Comparison of ENCODE assay signal across 9 mouse cellular contexts in the genomic region with DNA sequence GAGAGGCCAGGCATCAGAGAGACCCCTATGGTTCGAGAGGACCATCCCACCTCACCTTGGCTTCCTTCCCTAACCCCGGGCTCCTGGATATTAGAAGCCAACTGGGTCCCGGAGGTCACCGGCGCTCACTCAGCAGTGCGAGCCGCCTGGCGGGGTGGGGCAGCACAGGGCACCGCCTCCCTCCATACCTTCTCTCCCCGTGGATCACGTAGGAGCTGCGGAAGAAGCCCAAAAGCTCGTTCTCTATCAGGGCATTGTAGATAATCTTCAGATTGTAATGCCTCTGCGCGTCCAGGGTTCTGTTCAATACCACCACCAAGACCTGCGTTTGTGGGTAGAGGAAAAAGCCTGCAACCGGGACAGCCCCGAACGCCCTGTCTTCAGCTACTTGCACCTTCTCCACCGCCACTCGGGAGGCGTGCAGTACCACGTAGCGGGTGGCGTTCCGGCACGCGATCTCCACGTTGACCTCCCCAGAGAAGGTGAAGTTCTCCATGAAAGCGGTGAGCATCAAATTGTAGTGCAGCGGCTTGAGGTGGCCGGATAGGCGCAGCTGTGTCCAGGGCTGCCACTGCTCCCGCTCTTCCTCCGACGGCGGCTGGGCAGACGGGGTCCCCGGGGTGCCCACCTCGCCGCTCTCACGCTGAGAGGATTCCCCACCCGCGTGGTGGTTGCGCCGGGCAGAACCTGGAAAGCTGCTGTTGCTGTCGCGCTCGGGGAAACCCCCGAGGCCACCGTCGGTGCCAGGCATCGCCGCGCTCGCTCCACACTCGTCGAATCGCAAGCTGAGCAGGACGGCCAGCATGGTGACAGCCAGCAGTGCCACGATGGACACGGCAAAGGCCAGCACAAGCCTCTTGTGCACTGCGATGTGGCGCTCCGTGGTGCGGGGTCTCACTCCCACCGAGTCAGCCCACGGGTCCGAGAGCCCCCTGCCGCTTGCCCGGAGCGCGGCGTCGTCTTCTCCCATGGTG. TPM values are rescaled to one million over a fixed set of nuclear protein-coding genes. Genes with fewer than 3 reads are reported as not detected.
DNase-seq lines count a peak whose midpoint lies in the region; ATAC-seq and TF ChIP-seq lines count a peak whose summit lies in the region.
"Had no signal": no experiment of that assay in that cellular context is flagged by ENCODE, and none has a peak within 500 bp of the region (broad histone marks: within the 10 kb centered on the region; RNA-seq: fewer than 3 reads in every experiment).

No protein-coding gene starts in this region.

- H3K9me3 ChIP-seq in kidney, postnatal 0 days (replicated peaks; ENCODE audit: low read length), result no peaks in the 10 kb centered on the region
- no peaks in the 10 kb centered on the region for H3K9me3 ChIP-seq in limb, embryonic 14.5 days (ENCODE audit: control insufficient read depth, low read length)

- 8% methylated on average over 75 of the region's 75 CpGs for WGBS in kidney, postnatal 0 days
- 5% methylated on average over 68 of the region's 75 CpGs for WGBS in limb, embryonic 14.5 days

- no peak for TF ChIP-seq CTCF in kidney, postnatal 0 days (IDR thresholded peaks at IDR 0.05; ENCODE audit: low read depth)
- TF ChIP-seq CTCF in embryonic fibroblast, embryonic 13.5 days (IDR thresholded peaks at IDR 0.05; ENCODE audit: borderline replicate concordance, insufficient read depth, low read length), result no peak

- H3K4me3 ChIP-seq in kidney, postnatal 0 days (replicated peaks; ENCODE audit: low read depth, low read length), result peak overlapping the region; percentile 48
- peak overlapping the region; percentile 42 for H3K4me3 ChIP-seq in embryonic fibroblast, embryonic 13.5 days (ENCODE audit: insufficient read depth, low read length)
- peak overlapping the region; percentile 58 for H3K4me3 ChIP-seq in limb, embryonic 14.5 days (replicated peaks; ENCODE audit: low read length)

- peaks cover 22% of the 10 kb centered on the region for H3K27me3 ChIP-seq in kidney, postnatal 0 days (ENCODE audit: insufficient read depth, low read length)
- H3K27me3 ChIP-seq in limb, embryonic 14.5 days (ENCODE audit: control insufficient read depth, insufficient read depth, low read length), result peaks cover 21% of the 10 kb centered on the region

- no peak overlapping the region for H3K27ac ChIP-seq in kidney, postnatal 0 days
- H3K27ac ChIP-seq in embryonic fibroblast, embryonic 13.5 days (ENCODE audit: insufficient read depth, low read length), result no peak overlapping the region
- no peak overlapping the region for H3K27ac ChIP-seq in limb, embryonic 14.5 days (replicated peaks; ENCODE audit: low read depth, low read length)
- H3K27ac ChIP-seq: liver, embryonic 14.5 days had no signal

- peak overlapping the region; percentile 89 for H3K4me2 ChIP-seq in kidney, postnatal 0 days (ENCODE audit: low read length)
- H3K4me2 ChIP-seq in limb, embryonic 14.5 days (replicated peaks; ENCODE audit: low read depth, low read length, severe bottlenecking), result peak overlapping the region; percentile 87

- H3K4me1 ChIP-seq in kidney, postnatal 0 days (replicated peaks; ENCODE audit: insufficient read depth, low read length), result 0 out of 2 replicates have a peak, but pooled peaks cover 7% of the 10 kb centered on the region
- no peaks in the 10 kb centered on the region for H3K4me1 ChIP-seq in embryonic fibroblast, embryonic 13.5 days (ENCODE audit: control insufficient read depth, insufficient read depth, low read length)
- H3K4me1 ChIP-seq in limb, embryonic 14.5 days (ENCODE audit: control insufficient read depth, insufficient read depth, low read length), result peaks cover 6% of the 10 kb centered on the region; the same call in 1 of the 2 replicates

- ATAC-seq in kidney, postnatal 0 days (replicated peaks; ENCODE audit: low FRiP score, low read depth), result 0 out of 2 replicates have a peak, but pooled peaks have one; percentile 8
- ATAC-seq in limb, embryonic 14.5 days (ENCODE audit: low FRiP score, low read depth), result no peak

- no peaks in the 10 kb centered on the region for H3K36me3 ChIP-seq in kidney, postnatal 0 days (ENCODE audit: insufficient read depth, low read length)
- no peaks in the 10 kb centered on the region for H3K36me3 ChIP-seq in limb, embryonic 14.5 days (ENCODE audit: control insufficient read depth, insufficient read depth, low read length)

- no peak for TF ChIP-seq POLR2A in embryonic fibroblast, embryonic 13.5 days (IDR thresholded peaks at IDR 0.05; ENCODE audit: low read depth, low read length)
- no peak for TF ChIP-seq POLR2A in limb, embryonic 14.5 days (IDR thresholded peaks at IDR 0.05; ENCODE audit: borderline replicate concordance, extremely low read depth, insufficient read depth, insufficient read length)

- DNase-seq in kidney, postnatal 0 days (ENCODE audit: low spot score), result no peak
- DNase-seq in kidney, adult 9 months, result no peak
- DNase-seq in cerebellum, adult 11 months, result peak; percentile 54
- no peak for DNase-seq in limb, embryonic 14.5 days (ENCODE audit: low spot score)
- peak; percentile 21 for DNase-seq in right cerebral cortex, postnatal 14 days
- DNase-seq in adrenal gland, adult (ENCODE audit: inconsistent age in 2 of 2, low spot score in 1 of 2), result no peak
- DNase-seq in layer of hippocampus, adult 8-10 months (ENCODE audit: low spot score in 2 of 2), result no peak

- no peak overlapping the region for H3K9ac ChIP-seq in kidney, postnatal 0 days (ENCODE audit: low read depth, low read length)
- H3K9ac ChIP-seq in limb, embryonic 14.5 days (ENCODE audit: low read depth, low read length, severe bottlenecking), result peak overlapping the region; percentile 41; the same call in 1 of the 2 replicates
- H3K9ac ChIP-seq: liver, embryonic 14.5 days had no signal

RNA-seq across cellular contexts. Expression of gene Trhde, which starts 1.5 kb away (rescaled TPM):
- 0.09 and 0.12 TPM in 2 replicates for polyA plus RNA-seq in kidney, postnatal 0 days (2015; fragmentation: Nextera tagmentation; extraction: Ambion mirVana)
- polyA plus RNA-seq in embryonic fibroblast, embryonic 13.5 days (2011; ENCODE audit: insufficient read length, low read depth, missing spikeins), result 0.12 and 0.18 TPM in 2 replicates
- 2.0 TPM in 2 replicates for polyA plus RNA-seq in limb, embryonic 14.5 days (2012; rRNA removed)
- polyA plus RNA-seq in limb, embryonic 14.5 days (2014; fragmentation: Nextera tagmentation; extraction: Ambion mirVana), result 2.4 and 3.3 TPM in 2 replicates
- 10 to 100 TPM; 25.6 to 27.9 (median 26.7) TPM for total RNA-seq in layer of hippocampus, adult 8-10 months (2022)

Comparison
In these comparisons a context has a peak if more than half of its experiments do, and no peak if none do; other contexts are left out.
1. DNase-seq: peak in cerebellum, adult 11 months (single experiment) and right cerebral cortex, postnatal 14 days (single experiment); none in kidney, postnatal 0 days (single experiment), kidney, adult 9 months (single experiment), limb, embryonic 14.5 days (single experiment), adrenal gland, adult (0 of 2) and layer of hippocampus, adult 8-10 months (0 of 2).
2. Peak in every context shown above with its lines, with median percentiles within 50 percentile points of each other: H3K4me3 ChIP-seq.